20 mouse cellular contexts compared by ENCODE assay signal in genomic region chr5:100032646-100033045, GRCm38 (mm10). TPM values are rescaled to one million over a fixed set of nuclear protein-coding genes. Genes with fewer than 3 reads are reported as not detected.
A peak's percentile ranks its signal among the peaks of the same experiment; 100 is the strongest.
DNase-seq lines count a peak whose midpoint lies in the region; ATAC-seq and TF ChIP-seq lines count a peak whose summit lies in the region.
"Had no signal": no experiment of that assay in that cellular context is flagged by ENCODE, and none has a peak within 500 bp of the region (broad histone marks: within the 10 kb centered on the region; RNA-seq: fewer than 3 reads in every experiment).

No protein-coding gene starts in this region.

- H3K4me3 ChIP-seq in heart, embryonic 13.5 days = no peak overlapping the region
- H3K4me3 ChIP-seq in heart, embryonic 12.5 days = no peak overlapping the region
- no peak overlapping the region for H3K4me3 ChIP-seq in kidney, embryonic 14.5 days (ENCODE audit: low read length)
- H3K4me3 ChIP-seq in ES-Bruce4 (ENCODE audit: low read depth, low read length) = no peak overlapping the region
- no peak overlapping the region for H3K4me3 ChIP-seq in liver, embryonic 12.5 days
- H3K4me3 ChIP-seq: embryonic facial prominence, embryonic 10.5 days; erythroblast, embryonic 14.5 days; hindbrain, embryonic 12.5 days; lung, embryonic 15.5 days; stomach, embryonic 15.5 days had no signal

- WGBS in heart, embryonic 13.5 days = 65% methylated on average over 3 of the region's 3 CpGs
- 77% methylated on average over 3 of the region's 3 CpGs for WGBS in heart, embryonic 12.5 days
- 83% methylated on average over 3 of the region's 3 CpGs for WGBS in kidney, embryonic 14.5 days
- whole genome bisulfite sequencing in liver, embryonic 12.5 days (ENCODE audit: insufficient replicate concordance) = 75% methylated on average over 3 of the region's 3 CpGs

- TF ChIP-seq POLR2A in ES-Bruce4 (IDR thresholded peaks at IDR 0.05; ENCODE audit: insufficient read depth, low read length) = no peak

- no peak for TF ChIP-seq EP300 in ES-Bruce4 (IDR thresholded peaks at IDR 0.05; ENCODE audit: insufficient read depth, low read depth, low read length)

- peaks cover 63% of the 10 kb centered on the region for H3K36me3 ChIP-seq in heart, embryonic 13.5 days
- H3K36me3 ChIP-seq in heart, embryonic 12.5 days = peaks cover 55% of the 10 kb centered on the region
- peaks cover 61% of the 10 kb centered on the region for H3K36me3 ChIP-seq in kidney, embryonic 14.5 days (ENCODE audit: control insufficient read depth, insufficient read depth, low read length)
- peaks cover 51% of the 10 kb centered on the region for H3K36me3 ChIP-seq in ES-Bruce4 (ENCODE audit: control insufficient read depth, insufficient read depth, low read length, poor library complexity, severe bottlenecking)
- H3K36me3 ChIP-seq in liver, embryonic 12.5 days = peaks cover 60% of the 10 kb centered on the region

- H3K4me1 ChIP-seq in heart, embryonic 13.5 days = peaks cover 78% of the 10 kb centered on the region
- H3K4me1 ChIP-seq in heart, embryonic 12.5 days (replicated peaks) = peaks cover 44% of the 10 kb centered on the region
- peaks cover 2% of the 10 kb centered on the region; the same call in 1 of the 2 replicates for H3K4me1 ChIP-seq in kidney, embryonic 14.5 days (ENCODE audit: control insufficient read depth, insufficient read depth, low read length)
- H3K4me1 ChIP-seq in ES-Bruce4 (ENCODE audit: control insufficient read depth, insufficient read depth, low read length) = no peaks in the 10 kb centered on the region
- H3K4me1 ChIP-seq in liver, embryonic 12.5 days = peaks cover 28% of the 10 kb centered on the region

- no peak for DNase-seq in kidney, postnatal 10 days
- DNase-seq in embryo, embryonic 11 days = no peak
- DNase-seq in urinary bladder, postnatal 25 days (ENCODE audit: low spot score) = no peak
- DNase-seq: adrenal gland, adult 8-10 months; cerebellum, postnatal 14 days; gastrocnemius, postnatal 10 days; kidney, adult 18-20 months; kidney, postnatal 4 days; midbrain, embryonic 14.5 days had no signal

- no peaks in the 10 kb centered on the region for H3K9me3 ChIP-seq in heart, embryonic 13.5 days
- H3K9me3 ChIP-seq in heart, embryonic 12.5 days (replicated peaks) = no peaks in the 10 kb centered on the region
- no peaks in the 10 kb centered on the region for H3K9me3 ChIP-seq in kidney, embryonic 14.5 days (ENCODE audit: control insufficient read depth, low read length)
- no peaks in the 10 kb centered on the region for H3K9me3 ChIP-seq in ES-Bruce4 (replicated peaks; ENCODE audit: control insufficient read depth, insufficient read depth, low read length, poor library complexity, severe bottlenecking)
- H3K9me3 ChIP-seq in liver, embryonic 12.5 days (replicated peaks) = no peaks in the 10 kb centered on the region
- H3K9me3 ChIP-seq: embryonic facial prominence, embryonic 10.5 days; G1E; hindbrain, embryonic 12.5 days; lung, embryonic 15.5 days; stomach, embryonic 15.5 days had no signal

- H3K4me2 ChIP-seq in heart, embryonic 13.5 days = no peak overlapping the region
- no peak overlapping the region for H3K4me2 ChIP-seq in heart, embryonic 12.5 days
- H3K4me2 ChIP-seq in kidney, embryonic 14.5 days (replicated peaks; ENCODE audit: low read depth, low read length) = no peak overlapping the region
- no peak overlapping the region for H3K4me2 ChIP-seq in liver, embryonic 12.5 days
- H3K4me2 ChIP-seq: hindbrain, embryonic 12.5 days; lung, embryonic 15.5 days; stomach, embryonic 15.5 days had no signal

- peak overlapping the region; percentile 58 for H3K27ac ChIP-seq in heart, embryonic 13.5 days (replicated peaks)
- no peak overlapping the region for H3K27ac ChIP-seq in heart, embryonic 12.5 days (ENCODE audit: poor library complexity, severe bottlenecking)
- H3K27ac ChIP-seq in kidney, embryonic 14.5 days (ENCODE audit: low read depth, low read length) = no peak overlapping the region
- peak overlapping the region; percentile 32; the same call in 1 of the 2 replicates for H3K27ac ChIP-seq in ES-Bruce4 (ENCODE audit: insufficient read depth, low read length)
- no peak overlapping the region for H3K27ac ChIP-seq in liver, embryonic 12.5 days
- H3K27ac ChIP-seq: embryonic facial prominence, embryonic 10.5 days; hindbrain, embryonic 12.5 days; lung, embryonic 15.5 days; stomach, embryonic 15.5 days had no signal

- H3K9ac ChIP-seq in heart, embryonic 13.5 days = no peak overlapping the region
- H3K9ac ChIP-seq in heart, embryonic 12.5 days = no peak overlapping the region
- no peak overlapping the region for H3K9ac ChIP-seq in kidney, embryonic 14.5 days (ENCODE audit: low read depth, low read length)
- H3K9ac ChIP-seq in ES-Bruce4 (ENCODE audit: low read depth, poor library complexity, severe bottlenecking) = no peak overlapping the region
- H3K9ac ChIP-seq in liver, embryonic 12.5 days = no peak overlapping the region
- H3K9ac ChIP-seq: hindbrain, embryonic 12.5 days; lung, embryonic 15.5 days; stomach, embryonic 15.5 days had no signal

- no peak for TF ChIP-seq CTCF in ES-Bruce4 (IDR thresholded peaks at IDR 0.05; ENCODE audit: low read depth, low read length)

- no peaks in the 10 kb centered on the region for H3K27me3 ChIP-seq in heart, embryonic 13.5 days (replicated peaks)
- no peaks in the 10 kb centered on the region for H3K27me3 ChIP-seq in heart, embryonic 12.5 days (replicated peaks)
- H3K27me3 ChIP-seq in kidney, embryonic 14.5 days (ENCODE audit: control insufficient read depth, insufficient read depth, low read length) = no peaks in the 10 kb centered on the region
- H3K27me3 ChIP-seq in ES-Bruce4 (ENCODE audit: control insufficient read depth, insufficient read depth, low read length, poor library complexity, severe bottlenecking) = no peaks in the 10 kb centered on the region
- H3K27me3 ChIP-seq in liver, embryonic 12.5 days (replicated peaks) = no peaks in the 10 kb centered on the region
- H3K27me3 ChIP-seq: hindbrain, embryonic 12.5 days; lung, embryonic 15.5 days; stomach, embryonic 15.5 days had no signal

- no peak for ATAC-seq in heart, embryonic 13.5 days (ENCODE audit: extremely low read depth, insufficient number of reproducible peaks, low FRiP score, low TSS enrichment)
- ATAC-seq in heart, embryonic 12.5 days (ENCODE audit: insufficient number of reproducible peaks, low FRiP score) = no peak
- ATAC-seq in kidney, embryonic 14.5 days (ENCODE audit: low FRiP score, low TSS enrichment) = peak; percentile 14; the same call in 1 of the 2 replicates
- ATAC-seq in liver, embryonic 12.5 days = peak; percentile 36

RNA-seq across cellular contexts. Expression of gene Hnrnpdl, which starts 6.8 kb away (rescaled TPM):
- 94.0 and 97.4 TPM in 2 replicates for polyA plus RNA-seq in heart, embryonic 13.5 days (2015; fragmentation: Nextera tagmentation; extraction: Ambion mirVana)
- polyA plus RNA-seq in heart, embryonic 12.5 days (2016; fragmentation: Nextera tagmentation; extraction: Ambion mirVana) = 112 and 117 TPM in 2 replicates
- 205 and 217 TPM in 2 replicates for polyA plus RNA-seq in kidney, embryonic 14.5 days (2014; fragmentation: Nextera tagmentation; extraction: Ambion mirVana)
- polyA plus RNA-seq in ES-Bruce4 (2011; ENCODE audit: insufficient read depth, insufficient read length, low read depth, missing spikeins) = 327 and 346 TPM in 2 replicates
- 88.2 and 90.9 TPM in 2 replicates for polyA plus RNA-seq in liver, embryonic 12.5 days (2016; fragmentation: Nextera tagmentation; extraction: Ambion mirVana)

RNA-seq across cellular contexts. Expression of gene Enoph1, which starts 7.1 kb away (rescaled TPM):
- polyA plus RNA-seq in heart, embryonic 13.5 days (2015; fragmentation: Nextera tagmentation; extraction: Ambion mirVana) = 26.0 and 26.7 TPM in 2 replicates
- polyA plus RNA-seq in heart, embryonic 12.5 days (2016; fragmentation: Nextera tagmentation; extraction: Ambion mirVana) = 26.0 and 26.9 TPM in 2 replicates
- 42.6 and 51.8 TPM in 2 replicates for polyA plus RNA-seq in kidney, embryonic 14.5 days (2014; fragmentation: Nextera tagmentation; extraction: Ambion mirVana)
- polyA plus RNA-seq in ES-Bruce4 (2011; ENCODE audit: insufficient read depth, insufficient read length, low read depth, missing spikeins) = 43.4 and 50.6 TPM in 2 replicates
- polyA plus RNA-seq in liver, embryonic 12.5 days (2016; fragmentation: Nextera tagmentation; extraction: Ambion mirVana) = 30.7 and 33.8 TPM in 2 replicates

RNA-seq across cellular contexts. Expression of gene 4930524J08Rik, which starts 53.8 kb away (rescaled TPM):
- 1.1 and 1.7 TPM in 2 replicates for polyA plus RNA-seq in heart, embryonic 13.5 days (2015; fragmentation: Nextera tagmentation; extraction: Ambion mirVana)
- polyA plus RNA-seq in heart, embryonic 12.5 days (2016; fragmentation: Nextera tagmentation; extraction: Ambion mirVana) = 1.4 and 1.6 TPM in 2 replicates
- polyA plus RNA-seq in kidney, embryonic 14.5 days (2014; fragmentation: Nextera tagmentation; extraction: Ambion mirVana) = 2.5 and 4.3 TPM in 2 replicates
- 1.5 TPM in 1 of 2 replicates, not detected in the other for polyA plus RNA-seq in ES-Bruce4 (2011; ENCODE audit: insufficient read depth, insufficient read length, low read depth, missing spikeins)
- 0.71 and 2.0 TPM in 2 replicates for polyA plus RNA-seq in liver, embryonic 12.5 days (2016; fragmentation: Nextera tagmentation; extraction: Ambion mirVana)

RNA-seq across cellular contexts. Expression of gene Hnrnpd, which starts 53.9 kb away (rescaled TPM):
- 106 and 107 TPM in 2 replicates for polyA plus RNA-seq in heart, embryonic 13.5 days (2015; fragmentation: Nextera tagmentation; extraction: Ambion mirVana)
- polyA plus RNA-seq in heart, embryonic 12.5 days (2016; fragmentation: Nextera tagmentation; extraction: Ambion mirVana) = 213 and 235 TPM in 2 replicates
- 212 and 290 TPM in 2 replicates for polyA plus RNA-seq in kidney, embryonic 14.5 days (2014; fragmentation: Nextera tagmentation; extraction: Ambion mirVana)
- 605 and 625 TPM in 2 replicates for polyA plus RNA-seq in ES-Bruce4 (2011; ENCODE audit: insufficient read depth, insufficient read length, low read depth, missing spikeins)
- polyA plus RNA-seq in liver, embryonic 12.5 days (2016; fragmentation: Nextera tagmentation; extraction: Ambion mirVana) = 245 and 254 TPM in 2 replicates

Comparison
In these comparisons a context has a peak if more than half of its experiments do, and no peak if none do; other contexts are left out.
1. H3K27ac ChIP-seq: peak in heart, embryonic 13.5 days (single experiment) and ES-Bruce4 (single experiment); none in heart, embryonic 12.5 days (single experiment), kidney, embryonic 14.5 days (single experiment) and liver, embryonic 12.5 days (single experiment).
2. ATAC-seq: peak in kidney, embryonic 14.5 days (single experiment) and liver, embryonic 12.5 days (single experiment); none in heart, embryonic 13.5 days (single experiment) and heart, embryonic 12.5 days (single experiment).